Mouse (Mus musculus) testis, adult 2 months (tissue): ENCODE measurements around the gene Samd13.

ENCODE experiments used
- CTCF ChIP-seq: fragments of 200-500 bp; IDR thresholded peaks from 2 replicates; pipeline ENCODE4 v1.5.1; 2012; ENCODE audit warnings: low read depth, mild to moderate bottlenecking, inconsistent platforms, low read length, moderate library complexity; ENCODE audit not compliant: control insufficient read depth, insufficient read depth, insufficient replicate concordance
- POLR2A ChIP-seq: fragments of 200-500 bp; IDR thresholded peaks from 2 replicates; pipeline ENCODE4 v1.6.1; 2012; ENCODE audit warnings: low read depth, mild to moderate bottlenecking, inconsistent platforms, low read length, moderate library complexity; ENCODE audit not compliant: control insufficient read depth

DNA sequence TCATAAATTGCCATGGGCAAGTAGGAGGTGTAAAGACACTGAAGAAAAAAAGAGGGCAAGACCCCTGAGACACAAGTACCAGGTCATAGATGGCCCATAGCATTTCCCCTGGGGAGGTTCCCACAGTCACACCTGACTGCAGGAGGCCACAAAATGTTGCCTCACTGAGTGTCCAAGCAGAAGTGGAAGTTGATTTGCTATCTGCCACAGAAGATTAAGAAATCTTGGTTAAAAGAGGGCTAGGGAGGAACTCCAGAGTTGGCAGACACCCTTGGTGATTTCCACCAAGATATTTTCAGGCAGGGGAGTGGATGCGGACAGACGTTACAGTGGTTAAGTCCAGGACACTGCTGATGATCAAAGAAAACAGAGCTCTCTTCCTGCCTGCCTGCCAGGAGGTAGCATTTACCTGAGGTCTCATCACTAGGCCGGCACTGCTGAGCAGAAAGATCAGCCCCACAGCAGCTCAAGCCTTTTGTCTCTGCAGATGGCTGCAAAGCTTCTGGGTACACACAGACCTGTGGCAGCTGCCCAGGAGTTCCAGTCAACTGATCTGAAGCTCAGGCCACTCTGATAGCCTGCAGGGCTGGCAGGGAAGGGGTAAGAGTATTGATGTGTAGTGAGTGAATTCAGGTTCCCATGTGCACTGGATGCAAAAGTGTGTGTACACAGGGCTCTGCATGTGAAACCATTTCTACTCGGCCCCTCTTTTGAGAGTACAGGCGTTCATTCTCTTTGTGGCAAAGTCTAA lies 68.7 kb downstream of the Samd13 start:
- TF ChIP-seq CTCF (no peak), POLR2A (no peak)
